Mouse (Mus musculus): ENCODE measurements around the gene B3galt1. TPM values are rescaled to one million over a fixed set of nuclear protein-coding genes. Genes with fewer than 3 reads are reported as not detected.

Gene B3galt1
- polyA plus RNA-seq, 1 experiment from 2014 or later, result 0.61 TPM

DNA sequence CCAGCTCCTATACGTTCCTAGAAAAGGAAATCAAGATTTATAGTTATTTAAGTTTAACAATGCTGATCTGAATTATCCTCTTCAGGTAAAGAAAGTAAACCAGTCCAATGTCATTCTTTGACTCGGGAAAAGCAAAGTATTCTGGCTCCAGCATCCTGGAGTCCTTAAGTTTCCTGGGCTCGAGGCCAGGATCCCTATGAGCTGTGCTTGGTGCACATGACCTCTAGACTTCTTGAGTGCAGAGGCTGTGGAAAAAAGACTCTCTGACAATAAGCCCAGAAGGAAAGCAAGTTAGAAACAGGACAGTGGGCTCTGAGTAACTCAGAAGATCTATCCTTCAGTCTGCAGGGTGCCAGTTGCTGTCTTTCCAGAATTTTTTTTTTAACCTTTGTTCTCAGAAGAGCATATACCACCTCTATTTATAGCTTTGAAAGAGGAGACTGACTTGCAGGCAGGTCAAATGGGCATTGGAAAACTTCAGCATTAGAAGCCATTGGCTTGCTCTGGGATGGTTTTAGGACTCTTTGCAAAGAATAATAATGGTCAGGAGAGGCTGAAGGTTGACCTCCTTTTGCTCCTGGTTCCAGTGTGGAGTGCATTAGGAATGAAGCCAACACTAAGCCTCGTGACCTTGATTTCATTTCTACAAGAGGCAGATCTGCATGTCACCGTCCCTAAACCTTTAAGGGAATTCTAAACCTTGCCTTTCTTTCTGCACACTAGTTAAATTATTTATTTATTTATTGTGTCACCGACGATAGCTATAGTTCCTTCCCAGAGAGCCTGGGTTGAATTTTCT, 26.4 kb downstream of the B3galt1 start:
- Histone ChIP-seq H3K9me3 (replicated peaks) (no peaks in the 10 kb centered on the region), H3K4me1 (no peaks in the 10 kb centered on the region), H3K36me3 (no peaks in the 10 kb centered on the region), H3K27me3 (replicated peaks) (no peaks in the 10 kb centered on the region), H3K4me3 (no peak overlapping the region), H3K4me2 (no peak overlapping the region), H3K9ac (no peak overlapping the region), H3K27ac (no peak overlapping the region)
- ATAC-seq, result no peak
- 58% methylated on average over 7 of the region's 7 CpGs for WGBS (ENCODE audit: insufficient replicate concordance)

DNA sequence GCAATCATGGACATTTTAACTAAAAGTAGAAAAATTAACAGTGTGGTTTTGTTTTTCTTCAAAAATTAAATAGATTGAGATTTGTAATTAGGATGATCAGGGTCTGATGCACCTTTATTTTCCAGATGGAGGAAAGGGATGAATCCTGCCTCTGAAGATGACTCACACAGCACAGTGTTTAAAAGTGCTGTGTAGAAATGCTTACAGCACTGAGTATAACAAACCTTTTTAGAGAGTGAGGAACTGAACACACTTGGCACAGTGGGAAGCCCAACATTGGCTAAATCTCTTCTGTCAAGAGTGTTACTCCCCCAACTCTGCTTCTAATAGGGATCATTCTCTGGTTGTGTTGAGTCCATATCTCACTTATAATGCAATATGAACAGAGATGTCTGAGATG, 57.2 kb downstream of the B3galt1 start:
- no peak for ATAC-seq
- H3K9me3 ChIP-seq (replicated peaks), result no peaks in the 10 kb centered on the region
- H3K4me2 ChIP-seq, result no peak overlapping the region
- H3K27ac ChIP-seq, result no peak overlapping the region
- no peak overlapping the region for H3K9ac ChIP-seq
- H3K36me3 ChIP-seq, result no peaks in the 10 kb centered on the region
- H3K27me3 ChIP-seq (replicated peaks), result no peaks in the 10 kb centered on the region
- H3K4me3 ChIP-seq, result no peak overlapping the region
- H3K4me1 ChIP-seq, result no peaks in the 10 kb centered on the region

- Histone ChIP-seq H3K9ac (no peak overlapping the region), H3K27ac (no peak overlapping the region), H3K4me3 (no peak overlapping the region), H3K27me3 (replicated peaks) (no peaks in the 10 kb centered on the region), H3K9me3 (replicated peaks) (no peaks in the 10 kb centered on the region), H3K4me2 (no peak overlapping the region), H3K36me3 (no peaks in the 10 kb centered on the region), H3K4me1 (no peaks in the 10 kb centered on the region)
- WGBS (ENCODE audit: insufficient replicate concordance), result 20% methylated on average over 3 of the region's 3 CpGs
- ATAC-seq, result no peak
These were observed 62.0 kb downstream of the B3galt1 start for GRCm38 (mm10) chr2:67627667-67628066.

- Histone ChIP-seq H3K4me1 (no peaks in the 10 kb centered on the region), H3K27ac (no peak overlapping the region), H3K4me3 (no peak overlapping the region), H3K27me3 (replicated peaks) (no peaks in the 10 kb centered on the region), H3K36me3 (no peaks in the 10 kb centered on the region), H3K9me3 (replicated peaks) (no peaks in the 10 kb centered on the region), H3K4me2 (no peak overlapping the region), H3K9ac (no peak overlapping the region)
- no peak for ATAC-seq
- 48% methylated on average over 3 of the region's 3 CpGs for WGBS (ENCODE audit: insufficient replicate concordance)
These were observed 62.6 kb downstream of the B3galt1 start for GRCm38 (mm10) chr2:67628289-67628688.

DNA sequence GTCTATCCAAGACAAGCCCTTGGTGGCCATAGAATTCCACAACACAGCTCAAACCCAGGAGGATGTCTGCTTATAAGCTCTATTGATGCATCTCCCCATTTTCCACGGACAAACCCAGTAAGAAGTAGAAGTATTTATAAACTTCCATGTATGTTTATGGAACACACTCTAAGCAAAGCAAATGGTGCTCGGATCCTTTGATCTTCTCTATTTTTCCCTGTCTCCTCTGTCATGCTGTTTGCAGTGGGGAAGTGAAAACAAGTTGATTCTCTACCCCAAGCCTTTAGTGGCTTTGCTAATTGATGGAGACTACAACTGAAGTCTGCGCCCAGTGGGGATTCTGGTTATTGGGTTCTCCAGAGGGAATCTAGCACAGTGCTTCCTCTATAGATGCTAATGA, 89.2 kb downstream of the B3galt1 start:
- H3K27me3 ChIP-seq (replicated peaks), result no peaks in the 10 kb centered on the region
- no peaks in the 10 kb centered on the region for H3K36me3 ChIP-seq
- ATAC-seq, result no peak
- no peak overlapping the region for H3K27ac ChIP-seq
- no peaks in the 10 kb centered on the region for H3K4me1 ChIP-seq
- H3K9me3 ChIP-seq (replicated peaks), result no peaks in the 10 kb centered on the region
- H3K4me3 ChIP-seq, result no peak overlapping the region
- H3K9ac ChIP-seq, result no peak overlapping the region
- 58% methylated on average over 3 of the region's 3 CpGs for WGBS (ENCODE audit: insufficient replicate concordance)
- H3K4me2 ChIP-seq, result no peak overlapping the region

- Histone ChIP-seq H3K4me3 (no peak overlapping the region), H3K4me2 (no peak overlapping the region), H3K27me3 (replicated peaks) (no peaks in the 10 kb centered on the region), H3K9ac (no peak overlapping the region), H3K27ac (no peak overlapping the region), H3K4me1 (no peaks in the 10 kb centered on the region), H3K9me3 (replicated peaks) (no peaks in the 10 kb centered on the region), H3K36me3 (no peaks in the 10 kb centered on the region)
- 69% methylated on average over 4 of the region's 4 CpGs for WGBS (ENCODE audit: insufficient replicate concordance)
- ATAC-seq, result no peak
These were observed 91.7 kb downstream of the B3galt1 start for GRCm38 (mm10) chr2:67657372-67657771.

- Histone ChIP-seq H3K4me3 (no peak overlapping the region), H3K9me3 (replicated peaks) (no peaks in the 10 kb centered on the region), H3K27ac (no peak overlapping the region), H3K27me3 (replicated peaks) (no peaks in the 10 kb centered on the region), H3K36me3 (no peaks in the 10 kb centered on the region), H3K4me2 (no peak overlapping the region), H3K4me1 (no peaks in the 10 kb centered on the region), H3K9ac (no peak overlapping the region)
- 62% methylated on average over 1 of the region's 1 CpGs for WGBS (ENCODE audit: insufficient replicate concordance)
- ATAC-seq, result no peak
These were observed 92.4 kb downstream of the B3galt1 start for GRCm38 (mm10) chr2:67658091-67658490.

- Histone ChIP-seq H3K4me2 (no peak overlapping the region), H3K4me3 (no peak overlapping the region), H3K27me3 (replicated peaks) (no peaks in the 10 kb centered on the region), H3K9ac (no peak overlapping the region), H3K36me3 (no peaks in the 10 kb centered on the region), H3K9me3 (replicated peaks) (no peaks in the 10 kb centered on the region), H3K4me1 (no peaks in the 10 kb centered on the region), H3K27ac (no peak overlapping the region)
- WGBS (ENCODE audit: insufficient replicate concordance), result 72% methylated on average over 2 of the region's 2 CpGs
- ATAC-seq, result no peak
These were observed 106.0 kb downstream of the B3galt1 start for GRCm38 (mm10) chr2:67671721-67672120.

DNA sequence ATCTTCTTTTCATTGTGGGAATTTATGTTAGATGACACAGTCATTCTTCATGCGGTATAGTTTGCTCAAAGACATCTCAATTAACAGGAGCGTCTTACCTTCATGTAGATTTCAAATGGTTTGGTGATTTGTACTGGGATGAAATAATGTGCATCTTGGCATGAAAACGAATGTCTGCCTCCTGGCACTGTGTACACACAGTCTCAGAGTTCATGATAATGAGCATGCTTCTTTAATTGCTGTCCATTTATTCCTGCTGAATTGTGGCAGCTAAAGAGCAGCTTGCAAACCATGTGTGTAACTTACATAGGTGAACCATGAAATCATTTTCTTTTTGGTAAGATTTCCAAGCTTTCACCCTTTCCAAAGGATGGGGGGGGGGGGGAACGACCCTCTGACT, 112.0 kb downstream of the B3galt1 start:
- no peak for ATAC-seq
- no peaks in the 10 kb centered on the region for H3K9me3 ChIP-seq (replicated peaks)
- no peak overlapping the region for H3K27ac ChIP-seq
- no peaks in the 10 kb centered on the region for H3K27me3 ChIP-seq (replicated peaks)
- no peaks in the 10 kb centered on the region for H3K4me1 ChIP-seq
- no peaks in the 10 kb centered on the region for H3K36me3 ChIP-seq
- no peak overlapping the region for H3K4me3 ChIP-seq
- 55% methylated on average over 4 of the region's 4 CpGs for WGBS (ENCODE audit: insufficient replicate concordance)
- H3K9ac ChIP-seq, result no peak overlapping the region
- H3K4me2 ChIP-seq, result no peak overlapping the region

GRCm38 (mm10) chr2:67724249-67724648, 158.6 kb downstream of the B3galt1 start:
- H3K4me1 ChIP-seq, result no peaks in the 10 kb centered on the region
- no peak for ATAC-seq
- no peak overlapping the region for H3K4me3 ChIP-seq
- H3K9me3 ChIP-seq (replicated peaks), result no peaks in the 10 kb centered on the region
- no peak overlapping the region for H3K27ac ChIP-seq
- no peak overlapping the region for H3K9ac ChIP-seq
- 66% methylated on average over 5 of the region's 5 CpGs for WGBS (ENCODE audit: insufficient replicate concordance)
- no peaks in the 10 kb centered on the region for H3K36me3 ChIP-seq
- no peaks in the 10 kb centered on the region for H3K27me3 ChIP-seq (replicated peaks)
- H3K4me2 ChIP-seq, result no peak overlapping the region

DNA sequence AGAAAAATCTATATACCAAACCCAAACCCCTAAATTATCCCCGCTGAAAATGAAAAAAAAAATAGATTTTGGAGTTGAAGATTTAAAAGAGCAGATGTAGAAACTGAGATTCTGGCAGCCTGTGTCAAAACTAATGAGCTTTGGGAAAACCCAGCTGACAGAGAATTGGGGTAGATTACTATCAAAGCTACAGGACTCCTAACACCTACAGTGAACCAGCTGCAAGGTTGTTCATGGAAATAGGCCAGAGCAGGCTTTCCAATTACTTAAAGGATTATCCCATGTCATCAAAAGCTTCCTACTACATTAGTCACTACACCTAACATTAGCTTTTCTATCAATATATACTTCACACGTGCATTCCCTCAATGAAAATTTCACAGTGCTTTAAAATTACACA, 165.1 kb downstream of the B3galt1 start:
- Histone ChIP-seq H3K9ac (no peak overlapping the region), H3K4me2 (no peak overlapping the region), H3K27me3 (replicated peaks) (no peaks in the 10 kb centered on the region), H3K36me3 (no peaks in the 10 kb centered on the region), H3K9me3 (replicated peaks) (no peaks in the 10 kb centered on the region), H3K4me3 (no peak overlapping the region), H3K27ac (no peak overlapping the region), H3K4me1 (no peaks in the 10 kb centered on the region)
- no peak for ATAC-seq
- WGBS (ENCODE audit: insufficient replicate concordance), result 48% methylated on average over 2 of the region's 2 CpGs

DNA sequence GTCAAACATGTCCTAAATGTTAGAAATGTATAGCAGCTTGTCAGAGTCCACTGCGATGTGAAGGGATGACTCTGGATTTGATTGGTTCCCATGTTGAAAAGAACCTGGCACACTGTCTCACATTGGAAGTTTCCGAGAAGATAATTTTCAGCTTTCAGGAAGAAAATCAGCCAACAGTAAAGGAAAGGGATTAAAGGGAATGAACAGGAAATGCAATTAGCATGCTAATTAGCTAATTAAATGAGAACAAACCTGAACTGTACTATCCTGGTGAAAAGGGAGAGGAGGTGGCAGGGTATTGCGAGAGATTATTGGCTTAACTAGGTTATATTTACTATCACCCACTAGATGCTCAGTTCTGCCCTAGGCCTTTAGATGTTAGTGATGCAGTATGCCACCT, 185.9 kb downstream of the B3galt1 start:
- no peaks in the 10 kb centered on the region for H3K27me3 ChIP-seq (replicated peaks)
- no peak for ATAC-seq
- 77% methylated on average over 3 of the region's 3 CpGs for WGBS (ENCODE audit: insufficient replicate concordance)

GRCm38 (mm10) chr2:67756507-67756906, 190.8 kb downstream of the B3galt1 start:
- ATAC-seq, result no peak
- Histone ChIP-seq H3K4me3 (no peak overlapping the region), H3K9ac (no peak overlapping the region), H3K4me1 (no peaks in the 10 kb centered on the region), H3K27me3 (replicated peaks) (no peaks in the 10 kb centered on the region), H3K9me3 (replicated peaks) (no peaks in the 10 kb centered on the region), H3K27ac (no peak overlapping the region), H3K4me2 (no peak overlapping the region), H3K36me3 (no peaks in the 10 kb centered on the region)
- WGBS (ENCODE audit: insufficient replicate concordance), result 70% methylated on average over 6 of the region's 6 CpGs

More for the DNA sequence above, 185.9 kb downstream of the B3galt1 start:
- no peaks in the 10 kb centered on the region for H3K9me3 ChIP-seq (replicated peaks)
- H3K36me3 ChIP-seq, result no peaks in the 10 kb centered on the region
- no peak overlapping the region for H3K27ac ChIP-seq
- no peak overlapping the region for H3K9ac ChIP-seq
- H3K4me3 ChIP-seq, result no peak overlapping the region
- no peak overlapping the region for H3K4me2 ChIP-seq
- H3K4me1 ChIP-seq, result no peaks in the 10 kb centered on the region

Data from liver, embryonic 12.5 days (tissue).